Mouse (Mus musculus) heart, embryonic 10.5 days (tissue): ENCODE measurements around the gene Cenpx. TPM values are rescaled to one million over a fixed set of nuclear protein-coding genes. Genes with fewer than 3 reads are reported as not detected.
A peak's percentile ranks its signal among the peaks of the same experiment; 100 is the strongest.

Experiments
- DNase-seq: peaks from one replicate; pipeline ENCODE4 v3.0.0-alpha.2; 2017; ENCODE audit warnings: low spot score
- H3K27ac ChIP-seq: fragments of 300-500 bp; sonication (generic); 2 replicates; pipeline ENCODE4 v1.5.1; 2016; ENCODE audit warnings: mild to moderate bottlenecking
- H3K27me3 ChIP-seq: fragments of 300-500 bp; sonication (generic); 2 replicates; pipeline ENCODE4 v1.6.1; 2016; ENCODE audit warnings: mild to moderate bottlenecking; ENCODE audit not compliant: poor library complexity, insufficient read depth, severe bottlenecking
- H3K36me3 ChIP-seq: fragments of 300-500 bp; sonication (generic); 2 replicates; pipeline ENCODE4 v1.6.1; 2016; ENCODE audit warnings: mild to moderate bottlenecking, moderate library complexity
- H3K4me1 ChIP-seq: fragments of 300-500 bp; sonication (generic); 2 replicates; pipeline ENCODE4 v1.6.1; 2016; ENCODE audit warnings: mild to moderate bottlenecking
- H3K4me3 ChIP-seq: fragments of 300-500 bp; sonication (generic); 2 replicates; pipeline ENCODE4 v1.5.1; 2016; ENCODE audit warnings: mild to moderate bottlenecking, moderate library complexity
- H3K9me3 ChIP-seq: fragments of 300-500 bp; sonication (generic); 2 replicates; pipeline ENCODE4 v1.6.1; 2016; ENCODE audit warnings: mild to moderate bottlenecking, moderate library complexity
- WGBS: fragments of 180-500 bp; shearing (Covaris S2); methylation state at CpG from one replicate; pipeline ENCODE4 v1.1.7; 2016; 5-methylcytosine and 5-hydroxymethylcytosine counted together
- polyA plus RNA-seq: library from polyadenylated mRNA; unstranded; fragments of >200 nt; fragmentation: Nextera tagmentation; extraction: Ambion mirVana; gene quantifications from 2 replicates; pipeline ENCODE4 v1.2.1, GENCODE M21; 2016

Gene Cenpx
- polyA plus RNA-seq, 1 experiment from 2014 or later: 136 TPM

DNA sequence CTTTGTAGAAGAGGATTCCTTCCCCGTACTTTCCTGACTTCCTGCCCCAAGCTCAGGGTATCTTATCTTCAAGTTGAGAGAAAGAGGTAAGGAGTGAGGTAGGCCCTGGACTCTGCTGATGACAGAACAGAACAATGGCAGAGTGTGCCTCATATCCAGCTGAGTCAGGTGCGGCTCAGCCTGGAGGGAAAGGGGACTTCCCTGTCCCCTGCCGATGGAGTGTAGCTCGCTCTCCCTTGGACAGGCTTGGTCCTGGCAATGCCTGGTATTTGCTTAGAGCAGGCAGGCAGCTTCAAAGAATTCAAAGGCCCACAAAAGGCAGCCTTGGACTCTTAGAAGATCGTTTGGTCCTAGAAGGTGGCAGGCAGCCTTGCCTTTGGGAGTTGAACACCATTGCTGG lies 7.4 kb downstream of the Cenpx start:
- H3K9me3 ChIP-seq: no peaks in the 10 kb centered on the region
- no peaks in the 10 kb centered on the region for H3K27me3 ChIP-seq
- H3K4me1 ChIP-seq: peaks cover 62% of the 10 kb centered on the region
- no peak for DNase-seq
- peak overlapping the region; percentile 84 for H3K27ac ChIP-seq
- H3K4me3 ChIP-seq: no peak overlapping the region
- WGBS: 50% methylated on average over 5 of the region's 5 CpGs
- H3K36me3 ChIP-seq: peaks cover 52% of the 10 kb centered on the region

- no peak for DNase-seq
- no peaks in the 10 kb centered on the region for H3K27me3 ChIP-seq
- H3K36me3 ChIP-seq: peaks cover 51% of the 10 kb centered on the region
- H3K4me1 ChIP-seq: peaks cover 71% of the 10 kb centered on the region
- H3K4me3 ChIP-seq: peak overlapping the region; percentile 20
- H3K27ac ChIP-seq: peak overlapping the region; percentile 84
- H3K9me3 ChIP-seq: no peaks in the 10 kb centered on the region
- 17% methylated on average over 8 of the region's 8 CpGs for WGBS
These were observed 8.8 kb downstream of the Cenpx start for GRCm38 (mm10) chr11:120704486-120705325.

- peaks cover 73% of the 10 kb centered on the region for H3K4me1 ChIP-seq
- 51% methylated on average over 15 of the region's 15 CpGs for WGBS
- no peaks in the 10 kb centered on the region for H3K27me3 ChIP-seq
- H3K36me3 ChIP-seq: peaks cover 50% of the 10 kb centered on the region
- H3K27ac ChIP-seq: peak overlapping the region; percentile 84
- DNase-seq: no peak
- H3K9me3 ChIP-seq: no peaks in the 10 kb centered on the region
- H3K4me3 ChIP-seq: peak overlapping the region; percentile 16; the same call in 1 of the 2 replicates
These were observed 9.7 kb downstream of the Cenpx start for GRCm38 (mm10) chr11:120703696-120704454.

GRCm38 (mm10) chr11:120697741-120698140 lies 15.8 kb downstream of the Cenpx start:
- Histone ChIP-seq H3K4me3 (no peak overlapping the region), H3K4me1 (peaks cover 59% of the 10 kb centered on the region), H3K36me3 (peaks cover 64% of the 10 kb centered on the region), H3K9me3 (no peaks in the 10 kb centered on the region), H3K27ac (peak overlapping the region; percentile 80), H3K27me3 (no peaks in the 10 kb centered on the region)
- peak; percentile 88 for DNase-seq
- 32% methylated on average over 10 of the region's 10 CpGs for WGBS

GRCm38 (mm10) chr11:120696568-120696967 lies 17.0 kb downstream of the Cenpx start:
- WGBS: 87% methylated on average over 6 of the region's 6 CpGs
- no peak for DNase-seq
- peak overlapping the region; percentile 84; the same call in 1 of the 2 replicates for H3K27ac ChIP-seq
- H3K27me3 ChIP-seq: no peaks in the 10 kb centered on the region
- peaks cover 59% of the 10 kb centered on the region for H3K4me1 ChIP-seq
- H3K4me3 ChIP-seq: no peak overlapping the region
- H3K9me3 ChIP-seq: no peaks in the 10 kb centered on the region
- H3K36me3 ChIP-seq: peaks cover 64% of the 10 kb centered on the region

DNA sequence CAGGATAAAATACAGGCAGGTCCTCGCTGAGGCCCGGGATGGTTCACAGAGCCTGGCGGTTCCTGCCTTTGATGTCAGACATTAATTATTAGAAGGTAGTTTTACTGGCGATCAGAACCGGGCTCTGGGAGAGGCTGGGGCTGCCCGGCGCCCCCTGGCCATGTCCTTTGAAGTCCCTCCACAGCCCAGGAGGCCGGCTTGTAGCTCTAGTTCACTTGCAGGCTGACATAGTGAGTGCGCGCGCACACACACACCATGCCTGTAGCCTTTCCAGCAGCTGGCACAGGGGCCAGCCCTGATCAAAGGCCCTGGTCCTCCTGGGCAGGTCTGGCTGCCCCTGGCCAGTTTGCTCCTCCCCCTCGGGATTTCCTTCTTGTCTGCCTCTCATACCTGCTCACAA lies 17.9 kb downstream of the Cenpx start:
- WGBS: 61% methylated on average over 12 of the region's 12 CpGs
- DNase-seq: no peak
- H3K36me3 ChIP-seq: peaks cover 62% of the 10 kb centered on the region
- H3K4me1 ChIP-seq: peaks cover 54% of the 10 kb centered on the region
- H3K9me3 ChIP-seq: no peaks in the 10 kb centered on the region
- peak overlapping the region; percentile 84 for H3K27ac ChIP-seq
- H3K4me3 ChIP-seq: no peak overlapping the region
- H3K27me3 ChIP-seq: no peaks in the 10 kb centered on the region

GRCm38 (mm10) chr11:120695184-120695583 lies 18.4 kb downstream of the Cenpx start:
- Histone ChIP-seq H3K27ac (peak overlapping the region; percentile 84), H3K4me3 (no peak overlapping the region; the same call in 1 of the 2 replicates), H3K36me3 (peaks cover 62% of the 10 kb centered on the region), H3K27me3 (no peaks in the 10 kb centered on the region), H3K9me3 (no peaks in the 10 kb centered on the region), H3K4me1 (peaks cover 49% of the 10 kb centered on the region)
- WGBS: 13% methylated on average over 4 of the region's 4 CpGs
- DNase-seq: peak; percentile 84

DNA sequence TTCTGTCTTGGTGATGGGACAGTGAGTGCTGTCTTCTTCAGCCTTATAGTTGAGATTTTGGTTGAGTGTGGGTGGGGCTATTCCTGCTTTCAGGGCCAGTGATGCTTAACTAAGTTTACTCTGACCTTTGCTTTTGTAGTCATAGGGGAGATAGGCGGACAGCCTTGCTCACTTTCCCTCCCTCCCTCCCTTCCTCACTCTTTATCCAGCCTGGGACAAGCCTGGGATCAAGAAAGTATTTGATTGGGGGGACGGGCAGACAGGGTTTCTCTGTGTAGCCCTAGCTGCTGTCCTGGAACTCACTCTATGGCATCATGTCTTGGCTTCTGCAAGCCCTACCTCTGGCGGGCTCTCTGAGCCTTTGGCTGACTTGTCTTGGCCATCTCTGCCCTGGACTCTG lies 20.1 kb downstream of the Cenpx start:
- no peak overlapping the region for H3K4me3 ChIP-seq
- WGBS: 71% methylated on average over 3 of the region's 3 CpGs
- peaks cover 65% of the 10 kb centered on the region for H3K36me3 ChIP-seq
- no peak overlapping the region for H3K27ac ChIP-seq
- H3K27me3 ChIP-seq: no peaks in the 10 kb centered on the region
- no peak for DNase-seq
- peaks cover 40% of the 10 kb centered on the region for H3K4me1 ChIP-seq
- H3K9me3 ChIP-seq: no peaks in the 10 kb centered on the region

DNA sequence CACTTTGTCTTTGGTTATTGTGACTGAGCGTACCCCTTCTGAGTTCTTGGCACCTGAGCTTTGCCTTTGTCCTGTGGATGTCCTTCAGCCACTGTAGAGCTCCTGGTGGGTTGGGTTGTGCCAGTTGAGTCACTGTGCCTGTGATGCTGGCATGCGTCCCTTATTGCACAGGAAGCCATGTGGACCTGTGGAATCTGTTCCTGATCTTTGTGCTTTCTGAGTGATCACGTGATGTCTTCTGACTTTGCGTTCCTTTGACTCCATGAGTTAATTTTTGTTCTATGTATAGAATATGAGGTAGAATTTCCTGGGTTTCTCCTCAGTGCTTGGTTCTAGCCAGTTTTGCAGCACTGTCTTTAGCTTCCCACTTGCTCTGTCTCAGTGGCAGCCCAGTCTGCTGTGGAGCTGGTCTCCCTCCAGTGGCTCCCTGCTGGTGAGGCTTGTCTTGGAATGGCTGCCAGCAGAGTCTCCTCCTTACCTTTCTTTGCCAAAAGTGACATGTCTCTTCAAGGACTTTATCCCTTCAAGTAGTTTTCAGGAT lies 21.0 kb downstream of the Cenpx start:
- WGBS: 88% methylated on average over 4 of the region's 4 CpGs
- H3K27ac ChIP-seq: no peak overlapping the region

DNA sequence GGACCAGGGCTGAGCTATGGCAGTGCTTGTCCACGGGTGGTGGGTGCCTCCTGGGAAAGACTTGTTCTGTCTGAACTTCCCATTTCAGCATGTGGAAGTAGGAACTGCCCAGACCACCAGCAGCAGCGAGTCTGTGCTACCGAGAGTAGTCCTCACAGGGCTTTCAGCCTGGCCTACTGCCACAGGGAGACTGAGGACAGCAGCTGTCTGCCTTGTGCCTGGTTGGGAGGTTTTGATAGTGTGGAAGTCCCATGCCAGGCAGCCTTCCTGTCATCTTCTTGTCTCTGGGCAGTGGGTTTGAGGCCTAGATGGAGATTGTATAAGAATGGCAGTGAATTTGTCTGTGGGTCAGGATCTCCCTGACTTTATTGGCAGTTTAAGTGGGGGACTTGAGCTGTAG lies 24.2 kb downstream of the Cenpx start:
- Histone ChIP-seq H3K36me3 (peaks cover 81% of the 10 kb centered on the region), H3K27me3 (no peaks in the 10 kb centered on the region), H3K4me3 (no peak overlapping the region), H3K27ac (no peak overlapping the region), H3K9me3 (no peaks in the 10 kb centered on the region), H3K4me1 (peaks cover 9% of the 10 kb centered on the region)
- 86% methylated on average over 3 of the region's 3 CpGs for WGBS
- DNase-seq: no peak

More for the DNA sequence above, 21.0 kb downstream of the Cenpx start:
- H3K4me1 ChIP-seq: peaks cover 30% of the 10 kb centered on the region
- no peaks in the 10 kb centered on the region for H3K27me3 ChIP-seq
- peaks cover 74% of the 10 kb centered on the region for H3K36me3 ChIP-seq
- DNase-seq: no peak
- H3K9me3 ChIP-seq: no peaks in the 10 kb centered on the region
- H3K4me3 ChIP-seq: no peak overlapping the region

DNA sequence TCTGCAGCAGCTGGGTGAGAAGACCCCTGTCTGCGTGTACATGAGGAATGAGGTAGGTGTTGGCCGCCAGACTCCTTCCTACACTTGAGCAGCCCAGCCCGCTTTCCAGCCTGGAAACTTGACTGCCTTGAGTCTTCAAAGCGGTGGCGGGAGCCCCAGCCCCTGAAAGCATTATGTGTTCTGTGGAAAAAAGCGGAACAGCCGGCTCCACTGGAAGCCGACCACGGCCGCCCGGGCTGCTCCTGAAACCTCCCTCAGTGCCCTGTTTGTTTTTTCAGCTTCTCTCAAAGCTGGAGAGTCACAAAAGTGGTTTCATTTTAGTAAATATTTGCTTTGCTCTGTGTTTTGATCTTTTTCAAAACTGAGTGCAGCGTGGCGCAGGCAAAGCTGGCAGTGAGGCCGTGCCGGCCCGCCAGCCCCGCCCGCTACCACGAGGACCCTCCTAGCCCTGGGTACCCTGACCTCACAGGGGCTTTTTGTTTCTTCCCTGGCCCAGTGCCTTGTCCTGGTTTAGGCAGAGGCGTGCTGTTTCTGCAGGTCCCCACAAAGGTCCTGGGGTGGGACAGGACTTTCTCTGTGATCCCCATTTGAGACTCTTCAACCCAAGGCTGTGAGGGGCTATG lies 26.8 kb downstream of the Cenpx start:
- no peak for DNase-seq
- Histone ChIP-seq H3K27ac (no peak overlapping the region), H3K4me1 (peaks cover 12% of the 10 kb centered on the region; the same call in 1 of the 2 replicates), H3K36me3 (peaks cover 80% of the 10 kb centered on the region), H3K9me3 (no peaks in the 10 kb centered on the region), H3K4me3 (no peak overlapping the region), H3K27me3 (no peaks in the 10 kb centered on the region)
- 91% methylated on average over 20 of the region's 20 CpGs for WGBS

GRCm38 (mm10) chr11:120684660-120685059 lies 28.9 kb downstream of the Cenpx start:
- 85% methylated on average over 2 of the region's 2 CpGs for WGBS
- no peak for DNase-seq
- Histone ChIP-seq H3K36me3 (peaks cover 84% of the 10 kb centered on the region), H3K9me3 (no peaks in the 10 kb centered on the region), H3K27me3 (no peaks in the 10 kb centered on the region), H3K4me3 (no peak overlapping the region), H3K27ac (no peak overlapping the region), H3K4me1 (peaks cover 12% of the 10 kb centered on the region; the same call in 1 of the 2 replicates)
